Mouse (Mus musculus) lung, postnatal 0 days (tissue): ENCODE data around the gene Gkn1.

Experiments
- CTCF ChIP-seq: IDR thresholded peaks from 2 replicates; pipeline ENCODE4 v1.5.1; 2016; ENCODE audit warnings: antibody characterized with exemption, mild to moderate bottlenecking
- EP300 ChIP-seq: IDR thresholded peaks from 2 replicates; pipeline ENCODE4 v1.6.1; 2016; ENCODE audit warnings: antibody characterized with exemption, mild to moderate bottlenecking, control low read depth

- no peak for TF ChIP-seq CTCF
- TF ChIP-seq EP300 = no peak
Observed at GRCm38 (mm10) chr6:87335935-87336295, 14.8 kb downstream of the Gkn1 start.
